Mouse (Mus musculus): ENCODE measurements around the gene Patj.

Patj gene

DNA sequence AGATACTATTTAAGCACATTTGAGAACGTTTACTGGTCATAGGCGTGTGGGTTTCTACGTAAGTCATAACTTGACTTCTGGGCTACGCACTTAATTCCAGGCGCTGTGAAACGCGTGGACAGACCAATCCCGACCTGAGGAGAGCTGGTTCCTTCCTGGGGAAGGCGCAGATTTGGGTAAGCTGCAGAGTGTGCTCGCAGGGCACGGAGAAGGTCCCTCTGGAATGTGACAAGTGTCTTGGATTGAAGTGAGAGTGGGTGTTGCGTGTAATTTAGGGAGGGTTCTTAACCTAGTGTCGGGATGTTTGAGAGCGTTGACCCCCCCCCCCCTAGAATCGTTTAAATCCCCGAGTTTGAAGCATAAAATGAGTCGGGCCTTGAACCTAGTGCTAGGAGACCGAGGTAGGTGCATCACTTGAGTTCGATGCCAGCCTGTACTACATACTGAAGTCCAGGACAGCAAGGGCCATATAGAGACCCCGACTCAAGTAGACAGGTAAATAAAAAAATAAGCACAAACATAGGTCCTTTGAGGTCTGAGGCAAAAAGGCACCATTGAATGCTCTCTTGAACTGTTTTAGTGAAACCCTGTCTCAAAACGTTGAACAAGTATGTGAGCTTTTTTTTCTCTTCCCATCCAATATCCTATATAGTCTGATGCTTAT lies 331.8 kb downstream of the Patj start:
- no peak for DNase-seq (ENCODE audit: low spot score)

DNA sequence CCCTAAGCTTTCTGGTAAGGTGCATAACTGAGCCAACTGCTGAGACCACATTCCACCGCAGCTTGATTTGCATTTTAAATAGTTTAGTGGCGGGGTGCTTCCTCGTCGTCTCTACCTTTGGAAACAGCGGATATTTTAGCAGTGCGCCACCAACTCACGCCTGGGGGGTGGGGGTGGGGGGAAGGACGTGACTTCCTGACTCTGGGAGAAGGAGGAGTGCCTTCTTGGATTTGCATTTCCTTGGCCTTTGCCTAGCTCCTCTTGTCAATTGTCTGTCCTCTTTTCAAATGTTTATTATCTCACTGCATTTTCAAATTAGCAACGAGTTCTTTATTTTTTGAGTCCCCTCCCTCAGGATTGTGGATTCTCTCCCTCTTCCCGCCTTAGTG lies 332.4 kb downstream of the Patj start:
- DNase-seq (ENCODE audit: low spot score) = no peak

DNA sequence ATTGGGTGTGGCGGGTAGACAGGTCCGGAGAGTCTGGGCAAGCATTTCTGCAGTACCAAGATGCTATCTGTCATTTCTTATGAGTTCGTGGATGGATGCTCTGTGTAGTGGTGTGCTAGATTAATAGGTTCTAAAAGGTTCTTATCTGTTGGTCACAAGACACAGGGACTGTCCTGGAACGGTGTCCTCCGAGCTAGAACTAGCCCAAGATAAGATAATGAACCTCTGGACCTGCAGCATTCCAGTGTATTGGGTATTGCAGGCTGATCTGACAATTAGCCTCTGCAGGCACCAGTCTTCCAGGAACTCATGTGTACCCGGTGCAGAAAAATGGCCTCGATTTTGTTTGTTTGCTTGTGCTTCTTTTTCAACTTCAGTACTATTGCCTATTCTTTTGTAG lies 333.1 kb downstream of the Patj start:
- no peak for DNase-seq (ENCODE audit: low spot score)

DNA sequence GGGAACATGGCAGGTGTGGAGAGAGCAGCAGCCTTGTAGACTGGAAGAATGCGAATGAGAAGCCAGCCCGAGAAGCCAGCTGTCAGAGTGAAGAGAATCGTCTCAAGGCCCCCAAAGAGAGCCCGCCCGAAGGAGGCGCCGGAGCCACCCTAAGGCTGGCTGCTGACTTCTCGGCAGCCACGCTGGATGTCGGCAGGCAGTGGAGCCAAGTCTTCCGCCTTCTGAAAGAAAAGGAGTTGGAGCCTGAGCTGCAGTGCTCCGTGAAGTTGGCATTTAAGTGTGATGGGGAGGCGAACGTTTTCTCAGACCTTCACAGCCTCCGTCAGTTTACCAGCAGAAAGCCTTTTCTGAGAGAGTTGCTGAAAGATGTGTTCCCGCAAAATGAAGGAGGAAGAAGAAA lies 338.1 kb downstream of the Patj start:
- no peak for DNase-seq (ENCODE audit: low spot score)

DNA sequence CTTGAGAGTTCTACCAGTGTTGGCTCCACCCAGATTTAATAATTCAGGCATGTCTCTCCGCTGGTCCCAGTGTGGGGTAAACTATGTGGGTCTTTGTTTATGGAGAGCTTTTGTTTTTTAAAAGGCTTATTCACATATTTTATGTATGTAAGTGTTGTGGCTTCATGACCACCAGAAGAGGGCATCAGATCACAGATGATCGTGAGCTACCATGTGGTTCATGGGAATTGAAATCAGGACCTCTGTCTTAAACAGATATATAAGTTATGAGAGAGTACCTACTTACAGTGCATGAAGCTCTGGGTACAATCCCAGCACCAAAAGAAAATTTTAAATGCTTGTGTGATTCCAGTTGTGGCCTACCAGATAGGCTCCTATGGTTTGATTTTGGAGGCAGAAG lies 344.2 kb downstream of the Patj start:
- DNase-seq (ENCODE audit: low spot score) = peak; percentile 12

DNA sequence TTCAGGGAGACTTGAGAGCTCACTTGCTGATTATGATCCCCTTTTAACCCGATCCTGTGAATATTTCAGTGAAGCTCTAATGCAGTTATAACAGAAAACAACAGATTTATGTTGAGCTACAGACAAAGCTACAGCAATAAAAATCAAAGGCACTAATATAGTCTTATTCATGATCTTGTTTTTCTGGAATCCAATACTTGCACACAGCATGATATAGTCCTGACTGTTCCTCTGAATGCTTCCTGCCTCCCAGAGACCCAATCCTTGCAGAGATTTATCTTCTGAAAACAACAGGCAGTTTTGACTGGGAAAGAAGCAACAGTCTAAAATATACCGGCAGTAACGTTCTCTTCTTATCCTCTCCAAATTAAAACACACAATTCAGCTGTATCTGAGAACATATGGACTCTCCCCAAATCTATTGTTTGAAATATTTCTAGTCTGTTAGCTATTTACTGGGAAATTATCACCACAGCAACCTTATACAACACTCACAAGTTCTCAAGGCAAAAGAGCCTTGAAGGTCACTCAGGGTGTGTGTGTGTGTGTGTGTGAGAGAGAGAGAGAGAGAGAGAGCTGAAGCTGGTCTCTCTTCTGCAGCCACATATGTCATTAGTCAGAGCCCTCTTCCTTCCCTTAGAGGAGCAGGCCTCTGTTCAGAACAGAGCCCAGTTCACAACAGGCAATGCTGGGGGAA lies 347.8 kb downstream of the Patj start:
- DNase-seq (ENCODE audit: low spot score) = no peak

DNA sequence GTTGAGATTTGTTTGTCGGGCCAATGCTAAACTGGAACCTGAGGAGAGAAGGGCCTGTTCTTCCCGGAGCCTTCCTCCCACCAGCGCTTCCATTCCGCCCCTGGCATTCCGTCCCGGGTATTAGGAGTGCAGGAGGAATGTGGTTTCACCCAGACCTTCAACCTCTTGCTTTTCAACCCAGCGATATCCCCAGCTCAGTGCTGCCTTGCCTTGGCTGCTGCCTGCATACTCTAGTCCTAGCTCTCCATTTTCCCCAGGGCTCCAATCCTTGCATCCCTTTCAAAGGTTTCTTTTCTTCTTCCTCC lies 348.3 kb downstream of the Patj start:
- DNase-seq (ENCODE audit: low spot score) = no peak

DNA sequence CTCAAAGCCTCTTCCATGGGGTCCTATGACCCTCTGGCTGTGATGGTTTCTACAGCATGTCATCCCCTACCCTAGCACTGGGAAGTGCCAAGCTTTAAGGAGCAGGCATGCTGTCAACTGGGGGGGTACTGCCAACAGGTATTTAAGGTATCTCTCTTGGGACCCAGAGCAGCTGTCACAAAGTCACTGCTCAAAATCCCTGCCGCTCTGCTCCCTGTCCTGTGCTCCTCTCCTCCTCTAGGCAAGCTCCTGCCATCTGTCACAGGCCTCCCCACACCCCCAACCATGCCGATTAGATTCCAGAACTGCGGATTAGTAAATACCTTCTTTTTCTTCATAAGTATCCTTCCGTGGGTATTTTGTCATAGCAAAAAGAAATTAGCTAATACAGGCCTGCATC lies 358.9 kb downstream of the Patj start:
- no peak for DNase-seq (ENCODE audit: low spot score)

DNA sequence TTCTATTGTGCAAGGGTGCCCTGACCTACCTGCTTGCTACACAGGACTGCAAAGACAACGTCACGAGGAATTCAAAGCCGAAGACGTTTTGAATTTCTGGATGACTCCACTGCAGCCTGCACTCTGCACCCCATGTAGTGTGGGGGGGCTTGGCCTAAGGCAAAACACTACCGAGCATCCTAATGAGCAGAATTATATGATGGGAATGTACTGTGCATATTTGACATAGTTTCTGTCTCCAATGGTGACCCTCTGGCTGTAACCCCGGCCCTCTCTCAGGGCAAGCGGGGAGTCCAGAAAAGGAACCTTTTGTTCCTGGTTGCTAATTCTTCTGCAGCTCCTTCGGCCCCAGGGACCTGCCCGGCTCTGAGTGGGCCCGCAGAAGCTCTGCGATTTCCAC lies 360.6 kb downstream of the Patj start:
- DNase-seq (ENCODE audit: low spot score) = no peak

DNA sequence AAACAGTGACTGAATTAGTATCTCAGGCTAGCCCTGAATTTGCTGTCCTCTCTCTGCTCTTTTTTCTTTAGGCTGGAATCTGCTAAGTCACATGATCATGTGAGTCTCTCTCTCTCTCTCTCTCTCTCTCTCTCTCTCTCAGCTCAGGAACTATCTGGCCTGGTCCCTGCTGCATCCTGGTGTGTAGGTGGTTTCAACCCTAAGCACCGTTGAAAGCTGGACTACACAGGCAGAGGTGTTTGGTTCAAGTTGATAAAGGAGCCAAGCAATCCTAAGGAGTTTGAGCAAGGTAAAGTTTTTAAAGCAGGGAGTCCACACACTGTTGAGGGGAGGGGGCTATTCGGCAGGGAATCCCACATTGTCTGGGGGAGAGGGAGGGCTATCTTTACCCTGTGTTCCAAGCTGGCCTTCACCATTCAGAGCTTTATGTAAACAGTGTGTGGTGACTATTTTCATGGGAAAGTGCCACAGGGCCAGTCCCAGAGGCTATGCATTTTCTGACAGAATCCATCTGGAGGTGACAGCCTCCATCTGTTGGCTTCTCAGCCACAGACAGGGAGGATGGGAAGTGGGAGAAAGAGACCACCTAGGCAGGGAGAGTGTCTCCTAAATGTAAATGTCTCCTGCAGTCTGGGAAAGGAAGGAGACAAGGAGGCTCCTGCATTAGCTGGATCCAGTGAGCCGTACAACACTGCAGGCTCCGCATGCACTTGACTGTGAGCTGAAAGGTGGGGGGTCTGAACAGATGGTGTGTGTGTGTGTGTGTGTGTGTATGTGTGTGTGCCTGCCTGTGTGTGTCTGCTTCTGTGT lies 362.6 kb downstream of the Patj start:
- no peak for DNase-seq (ENCODE audit: low spot score)

DNA sequence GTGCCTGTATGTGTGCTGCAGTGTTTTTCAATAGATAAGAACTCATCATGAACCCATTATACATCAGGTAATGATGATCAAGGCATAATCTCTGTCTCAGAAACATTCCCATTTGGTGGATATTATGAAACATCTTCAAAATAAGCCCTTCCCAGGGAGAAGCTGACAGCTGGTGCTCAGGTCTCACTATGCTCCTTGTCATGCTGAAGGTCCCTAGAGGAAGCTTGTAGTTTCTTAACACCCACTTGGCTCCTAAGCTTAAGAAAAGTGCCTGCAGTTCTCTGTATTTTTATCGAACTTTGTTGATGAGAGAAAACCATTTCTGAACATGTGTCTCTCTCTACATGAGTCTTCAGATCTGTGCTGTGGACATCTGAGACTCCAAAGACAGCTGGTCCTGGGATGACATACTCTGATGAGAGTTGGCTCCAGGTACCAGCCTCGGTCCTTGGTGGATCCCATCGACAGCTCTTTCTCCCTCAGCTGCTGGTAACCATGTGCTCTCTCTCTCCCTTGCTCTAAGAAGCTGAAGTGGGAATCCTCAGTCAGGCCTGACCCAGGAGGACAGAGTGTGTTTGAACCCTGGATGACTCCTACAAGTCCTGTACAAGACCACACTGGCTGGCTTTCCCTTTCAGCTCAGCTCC lies 363.4 kb downstream of the Patj start:
- no peak for DNase-seq (ENCODE audit: low spot score)

DNA sequence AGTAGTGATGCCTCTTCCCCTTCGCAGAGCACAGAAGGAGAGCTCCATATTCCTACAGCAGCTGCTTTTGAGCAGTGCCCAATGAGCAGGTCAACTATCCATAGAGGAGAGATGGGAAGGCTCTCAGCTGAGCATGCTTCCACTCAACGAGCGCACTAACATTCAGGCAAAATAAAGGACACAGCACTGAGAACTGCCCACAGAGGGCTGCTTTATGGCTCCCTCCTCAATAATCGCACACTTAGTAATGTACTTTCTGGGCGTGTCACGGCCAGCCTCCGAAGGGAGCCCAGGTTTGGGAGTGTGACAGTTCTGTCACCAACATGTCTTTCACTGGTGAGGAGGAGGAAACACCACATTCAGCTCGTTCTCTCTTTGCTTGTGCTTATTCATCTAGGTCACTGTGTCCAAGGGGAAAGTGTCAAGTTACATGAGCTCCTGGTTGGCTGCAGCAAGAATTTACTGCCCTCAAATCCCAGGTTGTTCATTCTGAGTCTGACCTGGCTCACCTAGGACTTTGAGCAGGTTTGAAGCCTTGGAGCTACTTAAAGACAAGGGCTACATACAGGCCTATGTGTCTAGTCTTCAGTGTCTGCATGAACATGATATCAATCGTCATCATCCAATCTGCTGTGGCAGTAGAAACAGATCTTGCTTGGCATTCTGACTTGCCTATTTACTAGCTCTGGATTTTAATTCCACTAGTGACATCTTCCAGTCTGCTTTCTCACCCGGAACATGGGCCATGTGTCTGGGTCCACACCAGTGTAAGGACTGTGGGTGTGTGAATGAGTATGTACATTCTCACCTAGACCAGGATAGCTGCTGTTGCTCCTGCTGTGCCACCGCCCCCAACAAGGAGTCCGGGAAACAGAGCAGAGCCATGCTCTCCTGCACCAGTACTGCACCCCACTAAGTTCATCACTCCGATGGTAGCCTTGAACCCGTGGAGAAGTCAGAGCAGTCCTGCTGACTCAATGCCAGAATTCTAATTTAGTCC lies 371.8 kb downstream of the Patj start:
- no peak for DNase-seq (ENCODE audit: low spot score)

All from urinary bladder, postnatal 14 days (tissue).